Mouse (Mus musculus): ENCODE measurements around the gene Daam1.

The Daam1 gene

GRCm38 (mm10) chr12:71932433-71933386 is 101.8 kb downstream of the Daam1 start:
- no peak for DNase-seq (ENCODE audit: low read depth, low spot score)

- no peak for DNase-seq (ENCODE audit: low read depth, low spot score)
These were observed 103.2 kb downstream of the Daam1 start for GRCm38 (mm10) chr12:71933989-71934645.

GRCm38 (mm10) chr12:71936636-71937035 is 105.8 kb downstream of the Daam1 start:
- no peak for DNase-seq (ENCODE audit: low read depth, low spot score)

GRCm38 (mm10) chr12:71938513-71938912 is 107.6 kb downstream of the Daam1 start:
- no peak for DNase-seq (ENCODE audit: low read depth, low spot score)

GRCm38 (mm10) chr12:71941290-71941689 is 110.4 kb downstream of the Daam1 start:
- DNase-seq (ENCODE audit: low read depth, low spot score), result no peak

- no peak for DNase-seq (ENCODE audit: low read depth, low spot score)
These were observed 112.2 kb downstream of the Daam1 start for GRCm38 (mm10) chr12:71943112-71943511.

GRCm38 (mm10) chr12:71943646-71944045 is 112.8 kb downstream of the Daam1 start:
- no peak for DNase-seq (ENCODE audit: low read depth, low spot score)

- DNase-seq (ENCODE audit: low read depth, low spot score), result no peak
These were observed 115.0 kb downstream of the Daam1 start for GRCm38 (mm10) chr12:71945844-71946243.

GRCm38 (mm10) chr12:71946448-71946847 is 115.6 kb downstream of the Daam1 start:
- no peak for DNase-seq (ENCODE audit: low read depth, low spot score)

GRCm38 (mm10) chr12:71948972-71949371 is 118.1 kb downstream of the Daam1 start:
- DNase-seq (ENCODE audit: low read depth, low spot score), result no peak

- DNase-seq (ENCODE audit: low read depth, low spot score), result no peak
These were observed 118.7 kb downstream of the Daam1 start for GRCm38 (mm10) chr12:71949606-71950005.

- DNase-seq (ENCODE audit: low read depth, low spot score), result no peak
These were observed 119.4 kb downstream of the Daam1 start for GRCm38 (mm10) chr12:71950095-71950877.

- no peak for DNase-seq (ENCODE audit: low read depth, low spot score)
These were observed 123.5 kb downstream of the Daam1 start for GRCm38 (mm10) chr12:71954180-71954935.

- DNase-seq (ENCODE audit: low read depth, low spot score), result no peak
These were observed 126.1 kb downstream of the Daam1 start for GRCm38 (mm10) chr12:71956980-71957379.

- DNase-seq (ENCODE audit: low read depth, low spot score), result no peak
These were observed 126.6 kb downstream of the Daam1 start for GRCm38 (mm10) chr12:71957496-71957895.

- peak; percentile 47 for DNase-seq (ENCODE audit: low read depth, low spot score)
These were observed 128.6 kb downstream of the Daam1 start for GRCm38 (mm10) chr12:71959351-71959991.

- no peak for DNase-seq (ENCODE audit: low read depth, low spot score)
These were observed 130.8 kb downstream of the Daam1 start for GRCm38 (mm10) chr12:71961671-71962070.

- DNase-seq (ENCODE audit: low read depth, low spot score), result no peak
These were observed 131.7 kb downstream of the Daam1 start for GRCm38 (mm10) chr12:71962616-71963015.

GRCm38 (mm10) chr12:71968592-71968991 is 137.7 kb downstream of the Daam1 start:
- DNase-seq (ENCODE audit: low read depth, low spot score), result no peak

GRCm38 (mm10) chr12:71969022-71969421 is 138.1 kb downstream of the Daam1 start:
- no peak for DNase-seq (ENCODE audit: low read depth, low spot score)

- no peak for DNase-seq (ENCODE audit: low read depth, low spot score)
These were observed 138.6 kb downstream of the Daam1 start for GRCm38 (mm10) chr12:71969439-71969838.

All from A20 (cell line).